Mouse (Mus musculus) E14TG2a.4 (cell line): ENCODE measurements around the gene Dpp10.

Source experiments
- H3K27me3 ChIP-seq: 2 replicates; pipeline ENCODE4 v1.6.1; 2014; ENCODE audit warnings: low read length, control low read depth; ENCODE audit not compliant: insufficient read depth
- H3K36me3 ChIP-seq: 2 replicates; pipeline ENCODE4 v1.6.1; 2014; ENCODE audit warnings: low read length, control low read depth; ENCODE audit not compliant: insufficient read depth
- H3K4me1 ChIP-seq: replicated peaks from 2 replicates; pipeline ENCODE4 v1.6.1; 2014; ENCODE audit warnings: low read depth, low read length, control low read depth
- H3K4me3 ChIP-seq: replicated peaks from 2 replicates; pipeline ENCODE4 v1.5.1; 2014; ENCODE audit warnings: mild to moderate bottlenecking, low read length
- H3K9me3 ChIP-seq: 2 replicates; pipeline ENCODE4 v1.6.1; 2014; ENCODE audit warnings: low read length, control low read depth
- CTCF ChIP-seq: conservative IDR thresholded peaks from 2 replicates; pipeline ENCODE4 v1.5.1; 2014; ENCODE audit warnings: low read length
- NANOG ChIP-seq: IDR thresholded peaks from 2 replicates; pipeline ENCODE4 v1.6.1; 2014; ENCODE audit warnings: borderline replicate concordance, low read length, mixed read lengths
- POU5F1 ChIP-seq: IDR thresholded peaks from 2 replicates; pipeline ENCODE4 v1.6.1; 2014; ENCODE audit warnings: low read length, borderline replicate concordance

Gene Dpp10

DNA sequence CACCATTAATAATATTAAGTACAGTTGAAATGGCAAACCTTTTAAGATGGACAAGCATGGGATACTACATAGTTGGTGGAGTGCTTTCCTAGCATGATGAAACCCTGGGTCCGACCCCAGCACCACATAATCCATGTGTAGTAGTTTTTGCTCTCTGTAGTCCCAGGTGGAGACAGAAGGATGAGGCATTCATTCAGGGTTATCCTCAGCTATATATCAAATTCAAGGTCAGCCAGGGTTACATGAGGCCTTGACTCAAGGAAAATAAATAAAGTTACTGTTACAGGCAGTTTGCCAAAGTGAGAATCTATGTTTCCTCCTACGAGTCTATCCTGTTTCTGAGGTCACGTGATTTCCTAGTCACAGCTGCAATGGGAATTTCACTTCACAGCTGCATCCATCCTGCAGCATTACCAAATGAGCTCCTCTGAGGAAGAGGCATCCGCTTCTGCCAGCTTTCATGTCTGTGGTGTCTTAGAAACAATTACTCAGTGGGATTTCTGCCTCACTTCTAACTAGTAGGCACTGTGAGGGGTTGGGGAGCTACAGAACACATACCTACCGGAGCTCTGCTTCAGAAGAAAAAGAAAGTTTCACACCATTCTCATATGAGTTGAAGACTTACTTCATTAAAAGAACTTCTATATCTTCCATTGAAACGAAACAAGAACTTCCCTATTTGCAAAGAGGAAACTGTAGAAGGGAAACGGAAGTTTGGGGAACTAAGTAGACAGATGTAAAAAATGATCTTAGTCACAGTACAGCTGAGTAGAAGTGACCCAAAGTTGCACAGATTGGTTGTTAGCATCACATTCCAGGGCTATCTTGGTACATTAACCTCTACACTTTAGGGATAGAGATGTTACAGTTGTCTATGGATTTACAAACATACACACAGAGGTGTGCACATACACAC lies 111.3 kb downstream of the Dpp10 start:
- Histone ChIP-seq H3K9me3 (no peaks in the 10 kb centered on the region), H3K27me3 (no peaks in the 10 kb centered on the region), H3K4me3 (no peak overlapping the region), H3K4me1 (no peaks in the 10 kb centered on the region), H3K36me3 (no peaks in the 10 kb centered on the region)
- TF ChIP-seq CTCF: no peak
- TF ChIP-seq NANOG: no peak
- no peak for TF ChIP-seq POU5F1

DNA sequence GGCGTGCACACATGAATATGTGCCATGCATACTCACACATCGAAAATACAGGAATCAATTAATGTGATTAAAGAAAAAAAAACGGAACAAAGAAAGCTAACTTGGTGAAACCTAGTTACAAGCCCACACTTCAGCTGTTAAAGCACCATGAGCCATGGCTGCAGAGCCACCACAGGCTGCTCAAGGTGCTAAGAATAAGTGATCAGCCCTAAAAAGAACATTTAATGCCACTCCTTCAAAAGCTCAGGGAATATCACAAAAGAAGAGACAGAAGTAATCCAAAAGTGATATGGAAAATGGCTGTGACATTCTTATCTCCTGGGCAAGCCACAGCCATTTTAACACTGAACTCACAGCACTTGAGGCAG lies 117.4 kb downstream of the Dpp10 start:
- TF ChIP-seq CTCF: no peak
- TF ChIP-seq NANOG: no peak
- TF ChIP-seq POU5F1: no peak
- no peaks in the 10 kb centered on the region for H3K4me1 ChIP-seq

GRCm38 (mm10) chr1:123927278-123928002 lies 117.9 kb downstream of the Dpp10 start:
- TF ChIP-seq NANOG (no peak), CTCF (no peak), POU5F1 (no peak)
- no peaks in the 10 kb centered on the region for H3K36me3 ChIP-seq

More for the DNA sequence above, 117.4 kb downstream of the Dpp10 start:
- no peaks in the 10 kb centered on the region for H3K9me3 ChIP-seq
- no peaks in the 10 kb centered on the region for H3K27me3 ChIP-seq
- no peak overlapping the region for H3K4me3 ChIP-seq
- H3K36me3 ChIP-seq: no peaks in the 10 kb centered on the region

DNA sequence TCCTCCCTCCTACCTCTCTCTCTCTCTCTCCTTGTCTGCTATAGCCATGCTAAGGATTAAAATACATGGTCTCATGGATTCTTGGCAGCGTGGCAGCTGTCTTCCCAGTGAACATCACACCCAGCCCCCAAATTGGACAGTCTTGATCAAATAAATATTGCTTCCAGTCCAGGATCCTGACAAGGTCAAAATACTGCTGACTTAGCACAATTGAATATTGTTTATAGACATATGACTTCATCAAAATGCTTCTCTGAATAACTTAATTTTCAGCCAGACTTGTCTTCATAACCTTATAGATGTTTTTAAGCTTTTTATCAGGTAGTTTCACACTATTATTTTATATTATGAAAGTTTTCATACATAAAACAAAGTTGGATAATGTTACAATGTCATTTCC lies 120.5 kb downstream of the Dpp10 start:
- Histone ChIP-seq H3K9me3 (no peaks in the 10 kb centered on the region), H3K4me3 (no peak overlapping the region), H3K36me3 (no peaks in the 10 kb centered on the region), H3K27me3 (no peaks in the 10 kb centered on the region), H3K4me1 (no peaks in the 10 kb centered on the region)
- TF ChIP-seq NANOG (no peak), POU5F1 (no peak), CTCF (no peak)

More at GRCm38 (mm10) chr1:123927278-123928002, 117.9 kb downstream of the Dpp10 start:
- Histone ChIP-seq H3K27me3 (no peaks in the 10 kb centered on the region), H3K4me1 (no peaks in the 10 kb centered on the region), H3K9me3 (no peaks in the 10 kb centered on the region), H3K4me3 (no peak overlapping the region)

- no peaks in the 10 kb centered on the region for H3K4me1 ChIP-seq
- no peak for TF ChIP-seq POU5F1
- TF ChIP-seq NANOG: no peak
- TF ChIP-seq CTCF: no peak
- no peaks in the 10 kb centered on the region for H3K9me3 ChIP-seq
- no peak overlapping the region for H3K4me3 ChIP-seq
- no peaks in the 10 kb centered on the region for H3K27me3 ChIP-seq
- H3K36me3 ChIP-seq: no peaks in the 10 kb centered on the region
These were observed 121.5 kb downstream of the Dpp10 start for GRCm38 (mm10) chr1:123923907-123924306.

GRCm38 (mm10) chr1:123919606-123920005 lies 125.8 kb downstream of the Dpp10 start:
- no peaks in the 10 kb centered on the region for H3K4me1 ChIP-seq
- no peaks in the 10 kb centered on the region for H3K9me3 ChIP-seq
- no peaks in the 10 kb centered on the region for H3K36me3 ChIP-seq
- H3K27me3 ChIP-seq: no peaks in the 10 kb centered on the region
- TF ChIP-seq NANOG (no peak), CTCF (no peak), POU5F1 (no peak)
- no peak overlapping the region for H3K4me3 ChIP-seq

GRCm38 (mm10) chr1:123902628-123903027 lies 142.7 kb downstream of the Dpp10 start:
- Histone ChIP-seq H3K4me1 (no peaks in the 10 kb centered on the region), H3K9me3 (no peaks in the 10 kb centered on the region), H3K36me3 (no peaks in the 10 kb centered on the region), H3K4me3 (no peak overlapping the region), H3K27me3 (no peaks in the 10 kb centered on the region)
- TF ChIP-seq CTCF: no peak
- no peak for TF ChIP-seq POU5F1
- TF ChIP-seq NANOG: no peak

DNA sequence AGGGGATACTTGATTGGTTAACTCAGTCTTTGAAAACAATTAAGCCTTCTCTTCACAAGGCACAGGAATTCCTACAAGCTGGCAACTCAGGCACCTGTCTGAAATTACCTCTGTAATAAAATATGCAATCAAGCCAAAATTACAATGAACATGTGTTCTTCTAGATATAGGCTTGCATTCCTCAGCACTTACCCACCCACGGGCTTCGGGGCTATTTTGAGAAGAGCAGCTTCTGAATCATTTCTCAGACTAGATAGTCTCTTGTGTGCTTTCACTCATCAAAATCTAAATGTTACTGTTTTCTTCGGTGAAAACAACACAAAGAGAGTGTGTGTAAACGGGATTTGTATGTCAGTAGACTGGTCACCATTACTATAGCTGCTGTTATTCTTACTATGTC lies 144.1 kb downstream of the Dpp10 start:
- Histone ChIP-seq H3K36me3 (no peaks in the 10 kb centered on the region), H3K4me1 (no peaks in the 10 kb centered on the region), H3K4me3 (no peak overlapping the region), H3K9me3 (no peaks in the 10 kb centered on the region), H3K27me3 (no peaks in the 10 kb centered on the region)
- TF ChIP-seq NANOG (no peak), CTCF (no peak), POU5F1 (no peak)
